Mouse (Mus musculus): Measurements from ENCODE around the gene Lpo.
"Not testable (repeated sequence)": the region's sequence is repeated elsewhere in the genome, so short reads cannot be mapped to it uniquely, and the experiment has no call there.

Lpo gene

DNA sequence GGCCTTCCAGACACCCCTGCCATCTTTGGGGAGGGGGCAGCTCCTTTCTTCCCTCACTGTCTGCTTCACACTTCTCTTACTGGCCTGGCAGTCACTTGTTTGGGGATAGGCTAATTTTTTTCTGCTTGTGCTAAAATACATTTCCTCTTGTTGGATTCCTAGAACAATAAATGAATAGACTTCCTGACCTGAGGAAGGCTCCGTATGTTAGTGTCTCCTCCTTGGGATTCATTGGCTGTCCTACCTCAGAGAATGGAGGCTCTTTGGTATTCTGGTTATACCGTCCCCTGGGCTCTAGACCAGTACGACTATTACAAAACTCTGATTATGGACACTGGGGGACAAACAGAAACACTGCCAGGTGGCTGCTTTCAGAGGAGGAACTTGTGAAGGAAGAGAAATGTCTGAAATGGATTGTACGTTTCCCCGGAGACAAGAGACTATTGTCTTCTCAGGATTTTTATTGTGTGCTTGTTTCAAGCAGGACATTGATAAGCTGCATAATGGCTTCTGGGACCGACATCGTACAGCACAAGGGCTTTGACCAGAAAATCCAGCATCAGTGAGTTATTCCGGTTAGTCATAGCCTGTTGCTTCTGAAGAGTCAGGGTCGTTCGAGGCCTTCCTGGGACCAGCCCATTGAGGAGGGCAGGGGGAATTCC is at the start of gene Lpo:
Gene Lpo, minus strand, starts transcription at position 51 of the 662 bp plus-strand sequence.
- in situ Hi-C loops (cut with MboI; ENCODE audit: low sequenced_read_pairs) = no loop called here

DNA sequence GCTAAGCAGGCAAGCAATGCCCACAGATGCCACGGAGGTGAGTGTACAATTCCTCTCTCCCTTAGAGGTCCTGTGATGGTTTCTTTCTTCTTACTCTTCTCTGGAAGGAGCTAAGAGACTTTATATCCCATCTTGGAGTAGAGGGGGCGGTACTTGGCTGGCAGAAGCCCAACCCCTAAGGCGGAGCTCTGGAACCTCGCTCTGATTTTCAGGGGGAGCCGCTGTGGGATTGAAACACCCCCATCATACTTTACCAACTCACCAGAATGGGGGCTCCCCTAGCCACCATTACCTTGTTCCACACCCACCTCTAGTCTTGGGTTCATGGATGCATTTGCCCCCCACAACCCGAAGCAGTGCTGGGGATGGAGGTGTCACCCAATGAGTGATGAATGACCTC is 47.3 kb upstream of the Lpo start, which contains the start of gene Epx:
Gene Epx, minus strand, starts transcription at position 101 of the 400 bp plus-strand sequence.
- in situ Hi-C loops (cut with MboI; ENCODE audit: low sequenced_read_pairs) = no loop called here

- in situ Hi-C loops (cut with MboI; ENCODE audit: low sequenced_read_pairs) = no loop called here
These were observed 43.7 kb upstream of the Lpo start for GRCm38 (mm10) chr11:87871766-87872165.

GRCm38 (mm10) chr11:87870096-87870495 is 42.0 kb upstream of the Lpo start:
- in situ Hi-C loops (cut with MboI; ENCODE audit: low sequenced_read_pairs) = no loop called here

GRCm38 (mm10) chr11:87866891-87867290 is 38.8 kb upstream of the Lpo start:
- in situ Hi-C loops (cut with MboI; ENCODE audit: low sequenced_read_pairs) = not testable (repeated sequence)

GRCm38 (mm10) chr11:87862805-87863204 is 34.7 kb upstream of the Lpo start:
- in situ Hi-C loops (cut with MboI; ENCODE audit: low sequenced_read_pairs) = no loop called here

GRCm38 (mm10) chr11:87860426-87860825 is 32.3 kb upstream of the Lpo start:
- in situ Hi-C loops (cut with MboI; ENCODE audit: low sequenced_read_pairs) = no loop called here

- in situ Hi-C loops (cut with MboI; ENCODE audit: low sequenced_read_pairs) = no loop called here
These were observed 31.2 kb upstream of the Lpo start for GRCm38 (mm10) chr11:87859273-87859672.

DNA sequence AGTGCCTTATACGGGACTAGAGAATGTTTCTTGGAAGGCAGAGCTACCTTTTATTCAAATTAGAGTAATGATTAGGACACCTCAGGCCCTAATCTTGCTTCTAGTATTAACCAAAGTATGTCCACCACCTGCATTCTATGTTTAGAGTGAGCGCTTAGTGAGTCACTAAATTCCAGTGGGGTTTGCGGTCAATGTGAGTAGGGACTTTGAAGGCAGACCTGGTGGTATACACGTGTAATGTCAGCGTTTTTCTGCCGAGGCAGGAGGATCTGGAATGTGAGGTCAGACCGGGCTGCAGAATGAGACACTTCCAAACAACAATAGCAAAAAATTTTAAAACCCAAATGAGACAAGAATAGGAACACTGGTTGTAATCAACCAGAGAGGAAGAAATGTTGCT is 26.5 kb upstream of the Lpo start:
- in situ Hi-C loops (cut with MboI; ENCODE audit: low sequenced_read_pairs) = no loop called here

- in situ Hi-C loops (cut with MboI; ENCODE audit: low sequenced_read_pairs) = no loop called here
These were observed 25.5 kb upstream of the Lpo start for GRCm38 (mm10) chr11:87853597-87853954.

DNA sequence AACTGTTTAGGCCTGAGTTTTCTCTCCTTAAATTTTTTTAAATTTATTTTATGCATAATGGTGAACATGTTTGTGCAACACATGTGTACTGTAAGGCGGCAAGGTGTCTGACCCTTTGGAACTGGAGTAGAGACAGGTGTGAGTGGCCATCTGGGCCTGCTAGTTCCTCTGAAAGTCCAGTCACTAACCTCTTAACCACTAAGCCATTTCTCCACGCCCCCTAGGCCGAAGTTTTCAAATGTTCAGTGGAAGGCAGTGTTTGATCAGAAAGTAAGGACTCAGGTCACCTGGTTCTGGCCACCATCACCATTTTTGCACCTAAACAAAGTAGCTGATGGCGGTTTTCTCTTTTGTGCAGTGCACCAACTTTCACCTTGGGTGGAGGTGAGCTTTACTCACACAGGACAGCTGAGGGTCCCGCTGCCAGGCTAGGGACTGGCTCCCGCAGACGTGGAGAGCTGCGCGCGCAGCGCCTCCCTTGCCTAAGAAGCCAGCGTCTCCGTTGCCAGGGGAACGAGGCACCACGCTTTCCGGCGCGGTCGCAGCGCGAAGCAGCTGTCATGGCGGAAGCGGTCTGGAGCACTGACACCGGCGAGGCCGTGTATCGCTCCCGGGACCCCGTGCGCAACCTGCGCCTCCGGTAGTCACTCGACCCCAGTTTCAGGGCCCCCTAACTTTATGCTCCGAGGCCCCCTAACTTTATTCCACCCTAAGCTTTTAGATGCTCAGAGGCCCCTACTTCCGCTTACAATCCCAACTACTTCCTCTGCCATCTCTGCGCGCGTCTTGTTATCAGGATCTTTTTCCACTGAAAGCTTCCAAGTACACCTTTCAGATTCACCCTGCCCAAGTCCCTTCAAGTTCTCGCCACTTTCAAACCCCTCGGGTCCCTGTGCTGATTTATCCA is 24.9 kb upstream of the Lpo start, which contains the start of gene Mks1:
Gene Mks1, plus strand, starts transcription at position 526 of the 907 bp plus-strand sequence.
- in situ Hi-C loops (cut with MboI; ENCODE audit: low sequenced_read_pairs) = no loop called here

GRCm38 (mm10) chr11:87847884-87848283 is 19.8 kb upstream of the Lpo start:
- in situ Hi-C loops (cut with MboI; ENCODE audit: low sequenced_read_pairs) = no loop called here

DNA sequence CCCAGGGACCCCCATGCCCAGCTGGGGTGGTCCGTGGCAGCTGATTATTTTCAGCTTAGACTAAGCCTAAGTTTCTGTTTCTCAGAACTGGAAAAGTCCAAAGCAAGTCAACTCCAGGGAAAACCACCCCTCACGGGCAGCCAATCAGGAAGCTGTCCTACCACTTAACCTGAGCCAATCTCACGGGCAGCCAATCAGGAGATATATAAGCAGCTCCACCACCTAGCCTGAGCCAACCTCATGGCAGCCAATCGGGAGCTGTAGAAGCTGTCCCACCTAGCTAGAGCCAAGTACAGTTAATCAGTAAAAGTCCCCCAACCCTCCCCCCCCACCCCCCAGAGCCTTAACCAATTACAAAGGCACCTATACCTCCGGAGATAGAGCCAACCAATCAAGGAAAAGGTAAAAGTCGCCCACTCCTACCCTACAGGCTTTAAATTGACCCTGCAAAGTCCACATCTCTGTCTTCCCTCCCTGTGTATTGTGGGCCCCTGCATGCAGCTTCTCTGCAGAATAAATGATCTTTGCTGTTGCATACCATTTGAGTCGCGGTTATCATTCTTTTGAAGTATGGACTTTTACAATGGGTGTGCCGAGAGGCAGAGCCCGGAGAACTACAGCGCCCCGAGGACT is 19.0 kb upstream of the Lpo start:
- in situ Hi-C loops (cut with MboI; ENCODE audit: low sequenced_read_pairs) = no loop called here

- in situ Hi-C loops (cut with MboI; ENCODE audit: low sequenced_read_pairs) = no loop called here
These were observed 13.3 kb upstream of the Lpo start for GRCm38 (mm10) chr11:87841436-87841835.

GRCm38 (mm10) chr11:87840676-87841075 is 12.6 kb upstream of the Lpo start:
- in situ Hi-C loops (cut with MboI; ENCODE audit: low sequenced_read_pairs) = no loop called here

DNA sequence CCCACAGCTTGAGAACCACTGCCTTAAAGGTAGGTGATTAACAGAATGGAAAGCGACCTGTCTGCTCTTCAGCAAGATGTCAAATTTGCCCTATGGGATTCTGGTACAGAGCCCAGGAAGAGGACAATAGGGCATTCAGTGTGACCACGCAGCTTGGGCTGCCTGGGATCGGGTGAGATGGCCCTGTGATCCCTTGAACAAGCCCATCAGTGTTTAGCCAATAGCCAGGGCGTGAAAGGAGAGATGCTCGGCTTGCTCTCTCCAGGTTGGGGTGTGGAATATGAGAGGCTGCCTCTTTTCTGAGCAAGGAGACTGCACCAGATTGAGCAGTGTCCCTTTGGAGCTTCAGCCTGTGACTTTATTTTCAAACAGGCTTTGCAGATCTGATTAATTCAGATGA is 6.6 kb downstream of the Lpo start:
- in situ Hi-C loops (cut with MboI; ENCODE audit: low sequenced_read_pairs) = no loop called here

- in situ Hi-C loops (cut with MboI; ENCODE audit: low sequenced_read_pairs) = no loop called here
These were observed 10.7 kb downstream of the Lpo start for GRCm38 (mm10) chr11:87817443-87817773.

DNA sequence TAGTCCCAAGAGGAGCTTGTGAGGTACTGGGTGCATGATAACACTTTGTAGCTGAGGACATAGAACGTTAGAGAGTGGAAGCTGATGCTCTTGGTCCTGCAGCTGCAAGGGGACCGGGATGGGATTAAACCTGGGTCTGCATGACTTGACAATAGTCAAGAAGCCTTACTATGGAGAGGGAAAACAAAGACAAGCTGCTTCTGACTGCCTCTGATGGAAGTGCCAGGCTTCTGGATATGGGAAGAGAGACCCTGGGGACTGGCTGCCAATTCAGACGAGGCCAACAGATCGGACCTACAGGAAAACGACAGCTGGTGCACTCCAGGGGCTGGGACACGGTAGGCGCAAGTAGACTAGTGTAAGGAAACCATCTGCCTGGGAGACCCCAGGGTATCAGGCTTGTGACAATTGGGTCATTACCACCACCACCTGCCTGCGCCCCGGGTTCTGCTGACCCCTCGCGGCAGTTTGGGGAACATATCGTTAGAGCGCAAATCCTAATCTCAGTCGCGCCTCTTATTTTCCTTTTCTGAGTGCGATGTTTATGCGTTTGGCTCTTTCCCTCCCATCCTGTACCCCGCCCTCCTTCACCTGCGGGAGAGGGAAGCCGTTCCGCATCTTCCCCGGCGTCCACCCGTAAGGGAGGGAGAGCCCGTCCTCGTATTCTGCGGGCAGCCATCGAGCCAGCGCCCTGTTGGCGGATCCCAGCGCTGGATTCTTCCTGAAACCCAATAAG is 11.2 kb downstream of the Lpo start:
- in situ Hi-C loops (cut with MboI; ENCODE audit: low sequenced_read_pairs) = no loop called here

DNA sequence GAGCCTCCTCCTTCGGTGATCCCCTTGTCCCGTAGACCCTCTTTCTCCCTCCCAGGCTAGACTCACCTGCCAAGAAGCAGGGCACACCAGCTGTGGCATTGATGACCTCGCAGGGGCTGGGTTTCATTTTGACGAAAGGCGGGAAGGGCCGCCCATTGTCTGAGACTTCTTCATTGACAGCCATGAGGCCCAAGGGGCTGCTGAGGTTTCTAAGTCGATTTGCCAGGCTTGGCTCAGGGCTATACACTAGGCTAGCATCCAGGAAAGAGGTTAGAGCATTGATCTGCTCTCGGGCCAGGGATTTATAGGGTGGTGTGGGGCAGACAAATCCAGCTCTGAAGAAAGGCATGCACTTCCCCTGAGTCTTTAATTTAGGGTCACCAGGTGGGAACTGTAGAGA is 13.3 kb downstream of the Lpo start:
- in situ Hi-C loops (cut with MboI; ENCODE audit: low sequenced_read_pairs) = no loop called here

- in situ Hi-C loops (cut with MboI; ENCODE audit: low sequenced_read_pairs) = no loop called here
These were observed 16.7 kb downstream of the Lpo start for GRCm38 (mm10) chr11:87811396-87811795.

DNA sequence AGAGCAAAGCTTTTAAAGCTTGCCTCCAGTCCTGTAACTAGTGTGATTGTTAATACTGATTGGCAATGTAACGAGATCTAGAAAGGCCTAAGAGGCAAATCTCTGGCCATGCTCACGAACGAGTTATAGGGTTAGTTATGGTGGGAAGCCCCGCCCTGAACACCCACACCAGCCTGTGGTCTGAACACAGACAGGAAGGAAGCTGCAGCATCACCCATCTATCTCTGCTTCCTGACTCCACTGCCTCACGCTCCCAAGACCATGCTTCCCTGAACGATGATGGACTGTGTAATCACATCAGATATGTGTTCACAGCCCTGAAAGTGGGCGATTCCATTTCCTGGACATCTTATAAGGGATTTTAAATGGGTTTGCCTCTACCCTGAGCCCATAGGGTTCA is 19.9 kb downstream of the Lpo start:
- in situ Hi-C loops (cut with MboI; ENCODE audit: low sequenced_read_pairs) = no loop called here
